Mouse (Mus musculus): Measurements from ENCODE around the gene Ptdss2. TPM values are rescaled to one million over a fixed set of nuclear protein-coding genes. Genes with fewer than 3 reads are reported as not detected.

The Ptdss2 gene
- polyA plus RNA-seq, 1 experiment from 2014 or later: 67.3 TPM

DNA sequence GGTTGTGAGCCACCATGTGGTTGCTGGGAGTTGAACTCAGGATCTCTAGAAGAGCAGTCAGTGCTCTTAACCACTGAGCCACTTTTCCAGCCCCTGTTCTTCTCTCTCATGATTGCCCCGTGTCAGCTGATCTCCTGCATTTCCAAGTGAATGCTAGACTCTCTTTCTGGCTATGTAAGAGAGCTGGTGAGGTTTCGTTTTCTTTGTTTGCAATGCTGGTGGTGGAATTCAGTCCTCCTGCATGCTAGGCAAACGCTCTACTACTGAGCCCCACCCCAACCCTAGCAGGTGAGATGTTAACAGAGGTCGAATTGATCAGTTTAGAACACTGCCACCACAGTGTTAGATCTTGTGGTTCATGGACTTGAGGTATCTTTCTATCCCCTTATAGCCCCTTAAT is 26.5 kb downstream of the Ptdss2 start:
- 64% methylated on average over 4 of the region's 4 CpGs for WGBS

DNA sequence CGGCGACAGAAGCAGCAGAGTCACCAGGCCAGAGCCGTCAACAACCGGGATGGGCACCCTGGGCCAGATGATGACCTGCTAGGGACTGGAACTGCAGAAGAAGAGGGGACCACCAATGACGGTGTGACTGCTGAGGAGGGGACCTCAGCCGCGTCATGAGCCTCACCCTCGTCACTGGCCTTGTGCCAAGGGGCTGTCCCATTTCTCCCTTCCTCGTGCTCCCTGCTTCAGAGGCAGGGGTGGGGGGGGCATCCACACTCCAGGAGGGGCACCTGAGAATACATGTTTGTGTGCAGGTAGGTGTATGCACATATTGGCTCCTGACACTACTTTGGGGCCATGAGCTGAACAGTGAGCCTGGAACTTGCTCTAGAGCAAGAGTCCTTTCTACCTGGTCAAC is 33.2 kb downstream of the Ptdss2 start:
- Histone ChIP-seq H3K4me1 (ENCODE audit: control insufficient read depth, insufficient read depth, low read length) (no peaks in the 10 kb centered on the region), H3K27me3 (ENCODE audit: control insufficient read depth, insufficient read depth, low read length) (no peaks in the 10 kb centered on the region), H3K9me3 (ENCODE audit: control insufficient read depth, low read depth, low read length) (no peaks in the 10 kb centered on the region), H3K27ac (ENCODE audit: low read length) (no peak overlapping the region), H3K4me2 (replicated peaks; ENCODE audit: low read depth, low read length) (no peak overlapping the region), H3K36me3 (ENCODE audit: control insufficient read depth, insufficient read depth, low read length) (peaks cover 35% of the 10 kb centered on the region), H3K4me3 (ENCODE audit: low read depth, low read length) (no peak overlapping the region), H3K9ac (replicated peaks; ENCODE audit: low read depth, low read length) (no peak overlapping the region)
- WGBS: 84% methylated on average over 9 of the region's 9 CpGs
- no peak for ATAC-seq (ENCODE audit: insufficient number of reproducible peaks, insufficient read depth, low FRiP score, low read depth)

More for the DNA sequence above, 26.5 kb downstream of the Ptdss2 start:
- Histone ChIP-seq H3K9me3 (ENCODE audit: control insufficient read depth, low read depth, low read length) (no peaks in the 10 kb centered on the region), H3K27me3 (ENCODE audit: control insufficient read depth, insufficient read depth, low read length) (no peaks in the 10 kb centered on the region), H3K9ac (replicated peaks; ENCODE audit: low read depth, low read length) (no peak overlapping the region), H3K4me1 (ENCODE audit: control insufficient read depth, insufficient read depth, low read length) (no peaks in the 10 kb centered on the region), H3K4me3 (ENCODE audit: low read depth, low read length) (no peak overlapping the region), H3K36me3 (ENCODE audit: control insufficient read depth, insufficient read depth, low read length) (peaks cover 26% of the 10 kb centered on the region), H3K4me2 (replicated peaks; ENCODE audit: low read depth, low read length) (no peak overlapping the region), H3K27ac (ENCODE audit: low read length) (no peak overlapping the region)
- ATAC-seq (ENCODE audit: insufficient number of reproducible peaks, insufficient read depth, low FRiP score, low read depth): no peak

DNA sequence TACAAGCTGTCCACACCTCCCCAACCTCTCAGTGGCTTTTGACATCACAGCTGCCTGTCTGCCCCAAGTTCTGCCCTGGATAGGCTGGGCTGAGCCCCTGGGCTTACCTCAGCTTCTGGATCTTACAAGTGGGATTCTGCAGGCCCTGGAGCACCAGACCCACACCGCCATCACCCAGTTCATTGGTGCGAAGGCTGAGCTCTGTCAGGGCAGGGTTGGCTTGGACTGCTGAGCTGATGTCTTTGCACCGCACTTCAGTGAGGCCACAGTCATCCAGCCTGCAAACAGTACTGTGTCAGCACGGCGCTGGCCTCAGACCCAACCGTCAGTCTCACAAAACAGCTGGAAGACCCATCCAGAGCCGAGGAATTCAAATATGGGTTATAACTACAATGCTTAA is 42.2 kb downstream of the Ptdss2 start:
- H3K4me2 ChIP-seq (replicated peaks; ENCODE audit: low read depth, low read length): no peak overlapping the region
- H3K4me1 ChIP-seq (ENCODE audit: control insufficient read depth, insufficient read depth, low read length): peaks cover 11% of the 10 kb centered on the region
- H3K9me3 ChIP-seq (ENCODE audit: control insufficient read depth, low read depth, low read length): no peaks in the 10 kb centered on the region
- no peaks in the 10 kb centered on the region for H3K27me3 ChIP-seq (ENCODE audit: control insufficient read depth, insufficient read depth, low read length)
- no peak overlapping the region for H3K4me3 ChIP-seq (ENCODE audit: low read depth, low read length)
- H3K9ac ChIP-seq (replicated peaks; ENCODE audit: low read depth, low read length): no peak overlapping the region
- peaks cover 62% of the 10 kb centered on the region for H3K36me3 ChIP-seq (ENCODE audit: control insufficient read depth, insufficient read depth, low read length)
- ATAC-seq (ENCODE audit: insufficient number of reproducible peaks, insufficient read depth, low FRiP score, low read depth): no peak
- no peak overlapping the region for H3K27ac ChIP-seq (ENCODE audit: low read length)
- WGBS: 93% methylated on average over 7 of the region's 7 CpGs

DNA sequence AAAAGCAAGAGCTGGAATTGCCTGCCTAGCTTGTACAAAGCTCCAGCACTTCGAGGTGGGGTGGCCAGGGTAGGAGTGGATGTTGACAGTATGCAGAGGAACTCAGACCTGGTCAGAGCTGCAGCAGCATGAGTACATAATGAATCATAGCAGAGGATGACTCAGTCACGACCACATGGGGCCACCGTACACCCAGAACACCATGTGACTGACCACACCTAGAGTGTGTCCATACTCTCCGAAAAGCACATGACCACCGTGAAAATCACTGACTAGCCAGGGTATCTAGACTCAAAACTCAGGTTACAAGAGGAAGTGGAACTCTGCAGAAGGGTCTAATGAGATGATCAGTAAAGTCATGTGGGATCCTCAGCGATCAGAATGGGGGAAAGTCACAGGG is 42.7 kb downstream of the Ptdss2 start:
- no peaks in the 10 kb centered on the region for H3K9me3 ChIP-seq (ENCODE audit: control insufficient read depth, low read depth, low read length)
- ATAC-seq (ENCODE audit: insufficient number of reproducible peaks, insufficient read depth, low FRiP score, low read depth): peak; percentile 83
- H3K27ac ChIP-seq (ENCODE audit: low read length): no peak overlapping the region
- H3K36me3 ChIP-seq (ENCODE audit: control insufficient read depth, insufficient read depth, low read length): peaks cover 57% of the 10 kb centered on the region
- no peaks in the 10 kb centered on the region for H3K27me3 ChIP-seq (ENCODE audit: control insufficient read depth, insufficient read depth, low read length)
- no peak overlapping the region for H3K4me3 ChIP-seq (ENCODE audit: low read depth, low read length)
- H3K4me1 ChIP-seq (ENCODE audit: control insufficient read depth, insufficient read depth, low read length): peaks cover 16% of the 10 kb centered on the region
- H3K9ac ChIP-seq (replicated peaks; ENCODE audit: low read depth, low read length): no peak overlapping the region
- WGBS: 72% methylated on average over 6 of the region's 6 CpGs
- no peak overlapping the region for H3K4me2 ChIP-seq (replicated peaks; ENCODE audit: low read depth, low read length)

DNA sequence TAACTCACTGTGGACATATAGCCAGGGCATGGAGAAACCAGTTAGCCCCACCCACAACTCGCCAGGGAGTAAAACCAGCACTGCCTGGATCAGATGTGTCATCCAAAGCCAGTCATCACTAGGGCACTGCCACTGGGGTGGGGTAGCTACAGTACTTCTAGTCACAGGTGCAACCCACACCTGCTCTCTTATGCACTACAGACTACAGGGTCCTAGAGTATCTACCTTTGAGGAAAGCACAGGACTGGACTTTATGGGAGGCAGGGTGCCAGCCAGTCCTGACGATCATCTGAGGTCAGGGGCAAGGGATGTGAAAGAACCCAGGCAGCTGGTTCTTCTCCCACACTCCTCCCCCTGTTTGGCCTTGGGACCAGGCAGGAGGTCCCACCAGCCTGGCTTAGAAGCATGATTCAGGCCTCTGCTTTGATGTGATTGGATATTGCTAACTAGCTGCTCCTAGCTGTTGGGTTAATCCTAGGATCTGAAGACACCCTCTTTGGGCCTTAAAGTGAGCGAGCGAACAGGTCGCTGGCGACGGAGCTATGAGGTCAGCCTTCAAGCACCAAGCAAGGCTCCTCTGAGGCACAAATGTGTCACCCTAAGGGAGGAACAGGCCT is 45.8 kb downstream of the Ptdss2 start:
- Histone ChIP-seq H3K27me3 (ENCODE audit: control insufficient read depth, insufficient read depth, low read length) (no peaks in the 10 kb centered on the region), H3K4me3 (ENCODE audit: low read depth, low read length) (peak overlapping the region; percentile 43), H3K27ac (ENCODE audit: low read length) (peak overlapping the region; percentile 61), H3K9me3 (ENCODE audit: control insufficient read depth, low read depth, low read length) (no peaks in the 10 kb centered on the region), H3K4me2 (replicated peaks; ENCODE audit: low read depth, low read length) (peak overlapping the region; percentile 52), H3K9ac (replicated peaks; ENCODE audit: low read depth, low read length) (peak overlapping the region; percentile 57), H3K36me3 (ENCODE audit: control insufficient read depth, insufficient read depth, low read length) (peaks cover 28% of the 10 kb centered on the region), H3K4me1 (ENCODE audit: control insufficient read depth, insufficient read depth, low read length) (peaks cover 16% of the 10 kb centered on the region)
- WGBS: 12% methylated on average over 7 of the region's 7 CpGs
- 0 out of 2 replicates have a peak, but pooled peaks have one; percentile 1 for ATAC-seq (ENCODE audit: insufficient number of reproducible peaks, insufficient read depth, low FRiP score, low read depth)

DNA sequence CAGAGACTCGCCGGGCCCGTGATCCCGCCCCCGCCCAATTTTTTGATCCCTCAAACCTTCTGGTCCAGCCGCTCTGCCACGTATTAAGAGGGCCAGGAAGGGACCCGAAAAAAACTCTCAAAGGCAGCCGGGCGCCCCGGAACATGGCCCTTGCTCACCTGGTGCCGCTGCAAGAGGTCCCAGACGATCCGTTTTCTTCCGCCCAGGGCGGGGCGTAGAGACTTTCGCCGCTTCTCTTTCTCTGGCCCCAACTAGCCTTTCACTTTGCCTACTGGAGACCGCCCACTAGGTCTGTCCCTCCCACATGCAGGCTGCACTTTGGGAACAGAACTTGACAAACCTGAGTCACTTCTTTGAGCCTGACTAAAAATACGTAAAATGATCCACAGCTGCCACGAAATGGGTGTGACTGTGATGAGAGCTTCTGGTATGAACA is 46.4 kb downstream of the Ptdss2 start:
- H3K9me3 ChIP-seq (ENCODE audit: control insufficient read depth, low read depth, low read length): no peaks in the 10 kb centered on the region
- peak overlapping the region; percentile 43 for H3K4me3 ChIP-seq (ENCODE audit: low read depth, low read length)
- H3K4me2 ChIP-seq (replicated peaks; ENCODE audit: low read depth, low read length): peak overlapping the region; percentile 52
- H3K27ac ChIP-seq (ENCODE audit: low read length): peak overlapping the region; percentile 61; the same call in 1 of the 2 replicates
- WGBS: under 1% methylated on average over 22 of the region's 22 CpGs
- peak overlapping the region; percentile 57 for H3K9ac ChIP-seq (replicated peaks; ENCODE audit: low read depth, low read length)
- peak; percentile 42; the same call in 1 of the 2 replicates for ATAC-seq (ENCODE audit: insufficient number of reproducible peaks, insufficient read depth, low FRiP score, low read depth)
- H3K27me3 ChIP-seq (ENCODE audit: control insufficient read depth, insufficient read depth, low read length): no peaks in the 10 kb centered on the region
- H3K36me3 ChIP-seq (ENCODE audit: control insufficient read depth, insufficient read depth, low read length): peaks cover 23% of the 10 kb centered on the region; the same call in 1 of the 2 replicates
- H3K4me1 ChIP-seq (ENCODE audit: control insufficient read depth, insufficient read depth, low read length): peaks cover 20% of the 10 kb centered on the region

DNA sequence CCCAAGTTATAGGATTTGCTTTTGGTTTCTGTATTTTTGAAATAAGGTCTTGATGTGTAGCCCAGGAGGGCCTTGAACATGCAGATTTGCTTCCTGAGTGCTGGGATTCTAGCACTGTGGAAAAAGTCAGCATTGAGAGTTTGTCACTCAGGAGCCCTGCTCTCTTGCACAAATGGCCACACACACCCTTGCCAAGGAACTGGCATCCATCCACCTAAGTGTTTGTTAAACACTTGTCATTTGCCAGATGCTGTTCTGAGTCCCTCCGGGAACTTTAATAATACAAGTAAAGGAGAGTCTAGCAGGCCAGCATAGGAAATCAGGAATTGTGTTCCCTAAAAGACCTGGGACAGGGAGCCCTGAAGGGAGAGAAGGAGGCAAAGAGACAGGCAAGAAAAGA is 47.1 kb downstream of the Ptdss2 start:
- peak overlapping the region; percentile 6; the same call in 1 of the 2 replicates for H3K9ac ChIP-seq (replicated peaks; ENCODE audit: low read depth, low read length)
- H3K9me3 ChIP-seq (ENCODE audit: control insufficient read depth, low read depth, low read length): no peaks in the 10 kb centered on the region
- H3K4me3 ChIP-seq (ENCODE audit: low read depth, low read length): no peak overlapping the region
- no peak for ATAC-seq (ENCODE audit: insufficient number of reproducible peaks, insufficient read depth, low FRiP score, low read depth)
- peaks cover 15% of the 10 kb centered on the region; the same call in 1 of the 2 replicates for H3K36me3 ChIP-seq (ENCODE audit: control insufficient read depth, insufficient read depth, low read length)
- H3K4me1 ChIP-seq (ENCODE audit: control insufficient read depth, insufficient read depth, low read length): peaks cover 22% of the 10 kb centered on the region
- peak overlapping the region; percentile 52 for H3K4me2 ChIP-seq (replicated peaks; ENCODE audit: low read depth, low read length)
- WGBS: 38% methylated on average over 1 of the region's 1 CpGs
- no peaks in the 10 kb centered on the region for H3K27me3 ChIP-seq (ENCODE audit: control insufficient read depth, insufficient read depth, low read length)
- H3K27ac ChIP-seq (ENCODE audit: low read length): peak overlapping the region; percentile 61

DNA sequence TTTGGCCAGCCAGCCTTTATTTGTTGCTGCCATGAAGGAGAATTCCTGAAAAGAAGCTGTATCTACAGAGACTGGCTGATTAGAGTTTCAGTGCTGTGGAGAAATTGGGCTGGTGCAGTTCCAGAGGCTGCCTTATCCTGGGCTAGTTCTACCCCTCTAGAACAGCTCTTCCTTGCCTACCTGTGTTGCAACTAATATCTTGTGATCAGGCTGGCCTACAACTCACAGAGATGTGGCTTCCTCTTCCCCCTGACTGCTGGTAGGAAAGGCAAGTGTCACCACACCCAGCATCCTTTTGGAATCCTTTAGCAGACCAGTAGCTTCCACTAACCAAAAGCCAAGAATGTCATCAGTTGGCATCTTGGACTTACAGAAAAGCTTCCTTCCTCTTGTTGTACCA is 47.7 kb downstream of the Ptdss2 start:
- no peaks in the 10 kb centered on the region for H3K27me3 ChIP-seq (ENCODE audit: control insufficient read depth, insufficient read depth, low read length)
- H3K4me2 ChIP-seq (replicated peaks; ENCODE audit: low read depth, low read length): no peak overlapping the region
- H3K4me3 ChIP-seq (ENCODE audit: low read depth, low read length): no peak overlapping the region
- peaks cover 10% of the 10 kb centered on the region; the same call in 1 of the 2 replicates for H3K36me3 ChIP-seq (ENCODE audit: control insufficient read depth, insufficient read depth, low read length)
- ATAC-seq (ENCODE audit: insufficient number of reproducible peaks, insufficient read depth, low FRiP score, low read depth): no peak
- no peak overlapping the region for H3K27ac ChIP-seq (ENCODE audit: low read length)
- peaks cover 22% of the 10 kb centered on the region for H3K4me1 ChIP-seq (ENCODE audit: control insufficient read depth, insufficient read depth, low read length)
- no peak overlapping the region for H3K9ac ChIP-seq (replicated peaks; ENCODE audit: low read depth, low read length)
- H3K9me3 ChIP-seq (ENCODE audit: control insufficient read depth, low read depth, low read length): no peaks in the 10 kb centered on the region

All from stomach, embryonic 14.5 days (tissue).